Mouse (Mus musculus): Measurements from ENCODE around the gene Smarca5. TPM values are rescaled to one million over a fixed set of nuclear protein-coding genes. Genes with fewer than 3 reads are reported as not detected.

Gene Smarca5
- polyA plus RNA-seq, 1 experiment from 2014 or later, result 82.3 TPM

Other genes starting within 250 kb of the Smarca5 start
- 15.7 and 19.1 TPM in 2 replicates for gene Gypa, start 245.7 kb downstream of the Smarca5 start, polyA plus RNA-seq (2016; fragmentation: Nextera tagmentation; extraction: Ambion mirVana)
- 0.02 and 0.03 TPM in 2 replicates for gene Frem3, start 128.4 kb downstream of the Smarca5 start, polyA plus RNA-seq (2016; fragmentation: Nextera tagmentation; extraction: Ambion mirVana)
- gene Gab1, start 141.0 kb upstream of the Smarca5 start, polyA plus RNA-seq (2016; fragmentation: Nextera tagmentation; extraction: Ambion mirVana), result 14.5 and 15.8 TPM in 2 replicates

Measured in hindbrain, embryonic 10.5 days (tissue).